ENCODE assay signal across 16 mouse cellular contexts in genomic region chr2:116973441-116973840, GRCm38 (mm10).
A peak's percentile ranks its signal among the peaks of the same experiment; 100 is the strongest.
DNase-seq lines count a peak whose midpoint lies in the region; ATAC-seq and TF ChIP-seq lines count a peak whose summit lies in the region.
"Had no signal": no experiment of that assay in that cellular context is flagged by ENCODE, and none has a peak within 500 bp of the region (broad histone marks: within the 10 kb centered on the region; RNA-seq: fewer than 3 reads in every experiment).

No protein-coding gene starts in this region.

- no peak for TF ChIP-seq EP300 in ES-Bruce4 (IDR thresholded peaks at IDR 0.05; ENCODE audit: insufficient read depth, low read depth, low read length)

- H3K4me1 ChIP-seq in hindbrain, embryonic 11.5 days (replicated peaks; ENCODE audit: control insufficient read depth, insufficient read depth, low read length): peaks cover 13% of the 10 kb centered on the region
- H3K4me1 ChIP-seq in hindbrain, embryonic 13.5 days (replicated peaks): peaks cover 62% of the 10 kb centered on the region
- H3K4me1 ChIP-seq in ES-Bruce4 (ENCODE audit: control insufficient read depth, insufficient read depth, low read length): peaks cover 6% of the 10 kb centered on the region
- H3K4me1 ChIP-seq in bone marrow macrophage, adult 2 months (ENCODE audit: control insufficient read depth, insufficient read depth, low read length): peaks cover 52% of the 10 kb centered on the region
- peaks cover 71% of the 10 kb centered on the region for H3K4me1 ChIP-seq in limb, embryonic 12.5 days (replicated peaks)

- TF ChIP-seq POLR2A in ES-Bruce4 (IDR thresholded peaks at IDR 0.05; ENCODE audit: insufficient read depth, low read length): no peak
- TF ChIP-seq POLR2A in bone marrow macrophage, adult 2 months (IDR thresholded peaks at IDR 0.05; ENCODE audit: borderline replicate concordance, low read depth, low read length): no peak

- peak; percentile 20 for DNase-seq in hindbrain, embryonic 11.5 days (ENCODE audit: low spot score)
- DNase-seq in right cerebral cortex, postnatal 4 days: no peak
- no peak for DNase-seq in kidney, adult 9 months
- DNase-seq: cerebellum, postnatal 25 days; kidney, postnatal 4 days; lung, postnatal 14 days; retina, postnatal 1 day; thymus, adult 2 months had no signal

- no peak overlapping the region for H3K4me3 ChIP-seq in hindbrain, embryonic 11.5 days (ENCODE audit: low read depth, low read length)
- H3K4me3 ChIP-seq in hindbrain, embryonic 13.5 days: no peak overlapping the region
- no peak overlapping the region for H3K4me3 ChIP-seq in ES-Bruce4 (ENCODE audit: low read depth, low read length)
- H3K4me3 ChIP-seq in bone marrow macrophage, adult 2 months (ENCODE audit: insufficient read depth, low read length): no peak overlapping the region
- H3K4me3 ChIP-seq in limb, embryonic 12.5 days (replicated peaks): no peak overlapping the region
- H3K4me3 ChIP-seq: forebrain, embryonic 13.5 days; liver, embryonic 12.5 days had no signal

- H3K4me2 ChIP-seq in hindbrain, embryonic 11.5 days (replicated peaks; ENCODE audit: low read depth, low read length): no peak overlapping the region
- no peak overlapping the region for H3K4me2 ChIP-seq in hindbrain, embryonic 13.5 days
- no peak overlapping the region for H3K4me2 ChIP-seq in limb, embryonic 12.5 days

- TF ChIP-seq CTCF in ES-Bruce4 (IDR thresholded peaks at IDR 0.05; ENCODE audit: low read depth, low read length): no peak
- no peak for TF ChIP-seq CTCF in bone marrow macrophage, adult 2 months (IDR thresholded peaks at IDR 0.05; ENCODE audit: low read depth, low read length)

- no peak overlapping the region for H3K9ac ChIP-seq in hindbrain, embryonic 11.5 days (ENCODE audit: low read depth, low read length)
- H3K9ac ChIP-seq in hindbrain, embryonic 13.5 days: no peak overlapping the region
- no peak overlapping the region for H3K9ac ChIP-seq in ES-Bruce4 (ENCODE audit: low read depth, poor library complexity, severe bottlenecking)
- H3K9ac ChIP-seq in limb, embryonic 12.5 days (replicated peaks): no peak overlapping the region
- H3K9ac ChIP-seq: embryonic facial prominence, embryonic 13.5 days; forebrain, embryonic 13.5 days; liver, embryonic 12.5 days had no signal

- no peaks in the 10 kb centered on the region for H3K36me3 ChIP-seq in hindbrain, embryonic 11.5 days (ENCODE audit: control insufficient read depth, insufficient read depth, low read length)
- no peaks in the 10 kb centered on the region for H3K36me3 ChIP-seq in hindbrain, embryonic 13.5 days
- H3K36me3 ChIP-seq in ES-Bruce4 (ENCODE audit: control insufficient read depth, insufficient read depth, low read length, poor library complexity, severe bottlenecking): no peaks in the 10 kb centered on the region
- no peaks in the 10 kb centered on the region for H3K36me3 ChIP-seq in limb, embryonic 12.5 days
- H3K36me3 ChIP-seq: embryonic facial prominence, embryonic 13.5 days; G1E; liver, embryonic 12.5 days had no signal

- 25% methylated on average over 3 of the region's 3 CpGs for WGBS in hindbrain, embryonic 11.5 days
- 30% methylated on average over 3 of the region's 3 CpGs for WGBS in hindbrain, embryonic 13.5 days
- WGBS in limb, embryonic 12.5 days: 52% methylated on average over 3 of the region's 3 CpGs

- H3K27ac ChIP-seq in hindbrain, embryonic 11.5 days (ENCODE audit: low read depth, low read length): no peak overlapping the region
- H3K27ac ChIP-seq in hindbrain, embryonic 13.5 days: no peak overlapping the region
- peak overlapping the region; percentile 37; the same call in 1 of the 2 replicates for H3K27ac ChIP-seq in ES-Bruce4 (ENCODE audit: insufficient read depth, low read length)
- peak overlapping the region; percentile 99 for H3K27ac ChIP-seq in bone marrow macrophage, adult 2 months (ENCODE audit: insufficient read depth, low read depth, low read length)
- H3K27ac ChIP-seq in limb, embryonic 12.5 days: peak overlapping the region; percentile 80; the same call in 1 of the 2 replicates
- H3K27ac ChIP-seq: liver, embryonic 12.5 days had no signal

- H3K9me3 ChIP-seq in hindbrain, embryonic 11.5 days (ENCODE audit: control insufficient read depth, low read length): no peaks in the 10 kb centered on the region
- no peaks in the 10 kb centered on the region for H3K9me3 ChIP-seq in hindbrain, embryonic 13.5 days
- H3K9me3 ChIP-seq in ES-Bruce4 (replicated peaks; ENCODE audit: control insufficient read depth, insufficient read depth, low read length, poor library complexity, severe bottlenecking): no peaks in the 10 kb centered on the region
- H3K9me3 ChIP-seq in limb, embryonic 12.5 days: no peaks in the 10 kb centered on the region
- H3K9me3 ChIP-seq: embryonic facial prominence, embryonic 13.5 days; forebrain, embryonic 13.5 days; G1E; liver, embryonic 12.5 days had no signal

- no peaks in the 10 kb centered on the region for H3K27me3 ChIP-seq in hindbrain, embryonic 11.5 days (ENCODE audit: control insufficient read depth, insufficient read depth, low read length)
- peaks cover 9% of the 10 kb centered on the region; the same call in 1 of the 2 replicates for H3K27me3 ChIP-seq in hindbrain, embryonic 13.5 days
- H3K27me3 ChIP-seq in ES-Bruce4 (ENCODE audit: control insufficient read depth, insufficient read depth, low read length, poor library complexity, severe bottlenecking): no peaks in the 10 kb centered on the region
- no peaks in the 10 kb centered on the region for H3K27me3 ChIP-seq in limb, embryonic 12.5 days

- ATAC-seq in hindbrain, embryonic 11.5 days (ENCODE audit: low FRiP score): no peak
- no peak for ATAC-seq in hindbrain, embryonic 13.5 days (ENCODE audit: low FRiP score)
- ATAC-seq in limb, embryonic 12.5 days (ENCODE audit: insufficient number of reproducible peaks, insufficient read depth, low FRiP score, low TSS enrichment, low read depth): no peak
- ATAC-seq: forebrain, embryonic 13.5 days; liver, embryonic 12.5 days had no signal

Comparison
In these comparisons a context has a peak if more than half of its experiments do, and no peak if none do; other contexts are left out.
1. H3K27ac ChIP-seq: peak in ES-Bruce4 (single experiment), bone marrow macrophage, adult 2 months (single experiment) and limb, embryonic 12.5 days (single experiment); none in hindbrain, embryonic 11.5 days (single experiment) and hindbrain, embryonic 13.5 days (single experiment).